Mouse (Mus musculus): ENCODE data around the gene Zbed6.
"Not testable (repeated sequence)": the region's sequence is repeated elsewhere in the genome, so short reads cannot be mapped to it uniquely, and the experiment has no call there.

The Zbed6 gene

DNA sequence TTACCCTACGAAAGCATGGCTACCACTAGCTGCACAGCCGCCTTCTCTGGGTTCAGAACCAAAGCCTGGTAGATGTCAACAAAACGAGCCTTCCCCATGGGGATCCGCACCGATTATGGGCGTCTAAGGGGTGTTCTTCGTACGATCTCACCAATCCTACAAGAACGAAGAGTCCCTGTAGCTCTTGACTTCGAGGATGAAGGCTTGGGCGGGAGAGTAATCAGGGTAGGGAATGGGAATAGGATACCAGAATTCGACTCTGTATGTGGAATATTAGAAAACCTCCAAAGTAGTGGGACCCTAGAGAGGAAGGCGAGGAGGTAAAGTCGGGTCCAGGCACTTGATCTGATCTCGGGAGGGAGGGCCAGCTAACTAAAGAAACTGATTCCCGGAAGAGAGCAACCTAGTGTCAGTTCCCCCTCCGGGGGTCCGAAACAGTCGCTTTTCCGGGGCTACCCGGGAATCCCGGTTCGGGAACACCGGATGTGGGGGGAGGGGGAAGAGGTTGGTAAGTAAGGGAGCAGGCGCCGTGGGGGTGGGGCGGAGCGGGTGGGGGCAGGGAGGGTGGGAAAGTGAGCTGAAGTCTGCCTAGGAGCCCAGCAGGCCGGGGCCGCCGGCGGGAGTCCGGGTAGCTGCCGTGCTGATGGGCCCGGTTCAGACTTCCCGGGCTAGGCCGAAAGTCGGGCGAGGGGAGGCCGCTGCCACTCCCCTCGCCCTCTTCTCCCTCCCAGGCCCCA lies at the start of gene Zbed6:
Gene Zbed6 (minus strand): TSS at position 420 of the 737 bp plus-strand sequence.
- DNase-seq: no peak

DNA sequence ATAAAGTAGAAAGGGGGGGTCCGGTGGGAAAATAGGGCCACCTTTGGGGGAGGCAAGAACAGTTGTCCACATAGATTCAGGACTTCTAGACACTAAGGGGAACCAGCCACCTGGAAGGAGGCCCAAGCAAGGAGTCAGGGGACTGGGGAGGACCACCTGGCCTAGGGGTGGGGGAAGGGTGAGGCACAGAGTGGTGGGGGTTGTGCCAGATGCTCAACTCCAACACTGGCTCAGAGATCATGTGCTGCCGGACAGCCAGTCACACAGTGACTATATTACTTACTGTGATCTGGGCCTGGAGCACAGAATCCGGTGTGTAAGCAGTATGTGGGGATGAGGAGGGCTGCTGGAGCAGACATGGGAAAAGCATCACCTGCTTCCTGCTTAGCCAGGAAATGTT lies 48.6 kb upstream of the Zbed6 start:
- no peak for DNase-seq

DNA sequence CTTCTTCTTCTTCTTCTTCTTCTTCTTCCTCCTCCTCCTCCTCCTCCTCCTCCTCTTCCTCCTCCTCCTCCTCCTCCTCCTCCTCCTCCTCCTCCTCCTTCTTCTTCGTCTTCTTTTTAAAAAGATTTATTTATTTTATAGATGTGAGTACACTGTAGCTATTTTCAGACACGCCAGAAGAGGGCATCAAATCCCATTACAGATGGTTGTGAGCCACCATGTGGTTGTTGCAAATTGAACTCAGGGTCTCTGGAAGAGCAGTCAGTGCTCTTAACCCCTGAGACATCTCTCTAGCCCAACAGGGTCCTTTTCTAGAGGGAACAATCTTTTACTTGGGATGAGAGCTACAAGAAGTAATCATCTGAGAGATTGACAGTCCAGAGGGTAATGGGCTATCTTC lies 41.1 kb upstream of the Zbed6 start:
- not testable (repeated sequence) for DNase-seq

DNA sequence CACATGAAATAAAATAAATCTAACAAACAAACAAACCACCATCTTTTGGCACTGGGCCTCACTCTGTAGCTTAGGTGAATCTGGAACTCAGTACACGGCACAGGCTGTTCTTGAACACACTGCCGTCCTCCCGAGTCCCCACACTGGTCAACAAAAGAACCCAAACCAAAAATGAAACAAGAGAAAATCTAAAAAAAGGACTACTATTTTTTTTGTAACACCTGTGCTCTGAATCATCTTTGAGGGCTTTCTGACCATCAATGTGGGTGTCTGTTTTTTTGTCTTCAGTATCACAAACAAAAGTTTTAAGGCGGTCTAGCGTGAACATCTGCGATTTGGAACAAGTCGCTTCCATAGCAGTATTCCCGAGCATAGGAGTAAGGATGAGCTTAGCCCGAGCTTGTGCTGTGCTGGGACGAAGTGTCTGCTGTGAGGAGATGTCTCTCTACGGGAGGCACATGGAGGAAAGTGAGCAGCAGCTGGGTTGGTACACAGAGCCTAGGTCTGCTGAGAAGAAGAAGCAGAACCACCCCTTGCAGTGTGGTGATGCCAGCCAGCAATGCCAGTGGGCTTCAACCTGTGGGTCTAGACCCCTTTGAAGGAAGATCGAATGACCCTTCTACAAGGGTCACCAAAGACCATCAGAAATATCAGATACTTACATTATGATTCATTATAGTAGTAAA lies 37.4 kb upstream of the Zbed6 start:
- DNase-seq: no peak

DNA sequence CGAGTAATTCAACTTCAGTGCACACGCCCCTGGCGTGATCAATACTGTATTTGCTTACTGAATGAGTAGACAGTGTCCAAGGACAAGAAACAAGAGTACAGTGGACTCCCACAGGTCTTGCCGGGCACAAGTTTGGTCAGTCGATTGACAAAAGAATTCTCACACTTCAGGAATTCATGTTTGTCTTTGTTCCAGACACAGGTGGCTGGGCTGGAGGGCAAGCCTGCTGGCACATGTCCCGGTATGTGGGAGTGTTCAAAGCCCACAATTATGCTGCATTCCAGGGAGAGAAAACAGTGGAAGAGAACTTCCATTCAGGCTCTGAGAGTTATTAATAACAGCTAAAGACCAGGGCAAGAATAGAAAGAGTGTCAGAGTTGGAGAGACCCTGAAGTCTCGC lies 35.2 kb upstream of the Zbed6 start:
- no peak for DNase-seq

DNA sequence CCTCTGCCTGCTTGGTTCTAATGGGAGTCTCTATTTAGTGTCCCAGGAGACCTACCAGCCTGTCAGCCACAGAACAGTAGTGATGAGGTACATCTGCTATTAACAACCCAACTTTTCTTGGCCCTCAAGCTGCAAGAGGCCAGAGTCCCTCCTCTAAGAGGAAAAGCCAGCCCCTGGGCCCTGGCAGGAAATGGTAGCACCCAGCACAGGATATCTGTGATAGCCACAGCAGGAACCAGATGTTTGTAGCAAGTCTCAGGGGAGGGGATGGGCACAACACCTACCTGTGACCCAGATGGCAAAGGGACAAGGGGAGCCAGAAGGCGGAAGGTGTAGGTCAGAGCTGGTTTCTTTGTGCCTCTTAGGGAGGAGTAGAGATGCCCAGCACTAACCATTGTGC lies 34.2 kb upstream of the Zbed6 start:
- no peak for DNase-seq

DNA sequence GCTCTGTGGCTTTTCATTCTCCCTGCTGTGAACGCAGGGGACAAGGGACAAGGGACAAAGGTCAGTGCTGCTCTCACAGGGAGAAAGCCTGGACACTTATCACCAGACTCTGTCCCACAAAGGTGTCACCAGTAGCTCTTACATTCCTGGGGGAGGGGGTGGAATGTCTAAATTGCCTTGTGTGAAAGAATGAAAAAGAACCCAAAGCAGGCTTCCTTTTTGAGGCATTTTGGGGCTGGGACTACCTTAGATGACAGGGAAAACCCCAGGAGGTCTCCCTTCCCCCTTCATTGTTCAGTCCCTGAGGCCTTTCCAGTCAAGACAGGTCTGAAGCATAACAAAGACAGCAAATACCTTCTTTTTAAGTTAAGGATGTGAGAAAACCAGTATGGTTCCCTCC lies 33.6 kb upstream of the Zbed6 start:
- no peak for DNase-seq

DNA sequence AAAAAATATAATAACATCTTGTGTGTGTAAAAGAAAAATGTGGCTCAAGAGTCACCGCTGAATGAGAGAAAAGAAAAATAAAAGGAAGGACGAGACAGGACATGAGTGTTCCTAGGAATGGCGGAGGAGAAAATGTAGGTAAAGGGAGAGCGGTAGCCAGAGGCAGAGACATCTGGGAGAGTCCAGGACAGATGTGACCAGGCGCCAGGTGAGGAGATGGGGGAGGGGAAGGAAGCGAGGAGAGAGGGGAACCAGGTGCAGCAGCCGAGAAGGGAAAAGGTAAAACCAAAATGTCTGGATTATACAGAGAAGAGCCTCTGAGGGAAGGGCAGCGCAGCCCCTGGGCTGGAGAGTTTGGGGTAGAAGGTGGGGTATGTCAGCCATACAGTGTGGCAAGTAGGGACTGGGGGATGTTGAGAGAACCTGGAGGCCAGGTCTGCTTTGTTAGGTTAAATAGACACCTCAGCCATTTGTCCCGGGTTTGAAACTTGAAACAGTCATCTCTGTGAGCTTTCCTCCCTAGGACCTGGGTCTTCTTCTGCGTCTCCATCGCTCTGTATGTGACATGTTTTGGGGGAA lies 32.9 kb upstream of the Zbed6 start:
- DNase-seq: no peak

DNA sequence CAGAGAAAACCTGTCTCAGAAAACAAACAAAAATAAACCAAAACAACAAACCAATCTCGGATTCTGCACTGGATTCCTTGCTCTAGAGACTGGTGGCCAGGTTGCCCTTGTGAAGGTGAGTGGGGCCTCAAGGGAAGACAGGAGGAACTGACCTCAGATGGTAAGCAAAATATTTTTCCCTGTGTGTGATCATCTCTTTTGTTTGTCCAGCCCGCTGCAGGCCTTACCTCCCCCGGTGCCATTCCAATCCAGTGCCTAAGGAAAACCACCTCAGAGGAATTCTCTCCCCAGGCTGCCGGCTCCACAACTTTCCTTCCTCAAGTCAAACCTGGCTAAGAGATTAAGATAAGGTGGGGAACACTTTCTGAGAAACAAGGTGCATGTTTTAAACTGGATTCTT lies 31.5 kb upstream of the Zbed6 start:
- no peak for DNase-seq

DNA sequence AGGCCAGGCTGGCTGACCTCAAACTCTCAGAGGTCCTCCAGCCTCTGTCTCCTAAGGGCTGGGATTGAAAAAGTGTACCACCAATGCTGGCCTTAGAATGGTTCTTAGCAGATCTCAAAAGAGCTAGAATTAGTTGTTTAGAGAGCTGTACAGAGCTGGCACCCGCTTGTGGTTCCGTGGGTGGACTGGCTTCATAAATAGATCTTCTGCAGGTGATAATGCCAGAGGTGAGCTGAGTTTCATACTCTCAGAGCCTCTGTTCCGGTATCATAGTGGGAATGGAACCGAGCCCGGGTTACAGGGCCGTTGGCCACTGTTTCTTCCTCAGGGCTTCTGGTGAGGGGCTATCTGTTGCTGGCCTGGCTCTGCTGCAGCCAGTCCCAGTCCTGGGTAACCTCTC lies 30.4 kb upstream of the Zbed6 start:
- DNase-seq: no peak

DNA sequence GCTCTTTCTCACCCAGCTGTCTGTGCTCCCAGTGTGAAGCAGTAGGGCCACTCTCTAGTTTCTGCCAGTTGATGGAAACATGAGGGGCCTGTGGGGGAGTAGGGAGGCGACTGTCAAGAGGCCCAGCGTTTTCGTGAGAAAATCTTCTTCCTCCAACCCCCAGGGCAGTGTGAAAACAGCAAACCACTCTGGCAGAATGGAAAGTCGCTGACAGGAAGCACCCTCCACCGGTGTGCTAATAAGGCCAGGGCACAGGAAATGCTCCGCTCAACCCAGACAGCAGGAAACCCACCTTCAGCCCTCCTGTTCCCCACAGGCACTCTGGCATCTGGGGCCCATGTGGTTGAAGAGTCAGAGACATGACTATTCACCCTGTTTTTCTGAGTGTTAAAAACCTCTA lies 29.2 kb upstream of the Zbed6 start, which contains the start of gene Lax1:
Gene Lax1 (minus strand): TSS at position 212 of the 400 bp plus-strand sequence.
- no peak for DNase-seq

DNA sequence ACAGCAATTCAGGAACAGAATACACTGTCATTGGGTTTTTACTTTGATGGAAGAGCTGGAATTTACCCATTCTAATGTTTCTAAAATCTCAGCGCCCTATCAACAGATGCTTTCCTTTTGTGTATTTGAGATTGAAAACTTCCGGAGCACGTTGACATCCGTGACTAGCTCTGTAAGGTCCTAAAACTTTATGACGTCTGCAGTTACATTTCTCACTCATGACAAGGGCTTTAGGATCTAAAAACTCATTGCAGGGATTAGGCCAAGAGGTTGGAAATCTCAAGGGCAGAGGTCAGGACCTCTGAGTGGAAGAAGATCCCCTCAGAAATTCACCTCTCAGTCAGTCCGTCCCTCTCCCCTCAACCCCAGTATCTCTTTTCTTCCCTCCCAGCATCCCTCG lies 27.6 kb upstream of the Zbed6 start:
- DNase-seq: no peak

DNA sequence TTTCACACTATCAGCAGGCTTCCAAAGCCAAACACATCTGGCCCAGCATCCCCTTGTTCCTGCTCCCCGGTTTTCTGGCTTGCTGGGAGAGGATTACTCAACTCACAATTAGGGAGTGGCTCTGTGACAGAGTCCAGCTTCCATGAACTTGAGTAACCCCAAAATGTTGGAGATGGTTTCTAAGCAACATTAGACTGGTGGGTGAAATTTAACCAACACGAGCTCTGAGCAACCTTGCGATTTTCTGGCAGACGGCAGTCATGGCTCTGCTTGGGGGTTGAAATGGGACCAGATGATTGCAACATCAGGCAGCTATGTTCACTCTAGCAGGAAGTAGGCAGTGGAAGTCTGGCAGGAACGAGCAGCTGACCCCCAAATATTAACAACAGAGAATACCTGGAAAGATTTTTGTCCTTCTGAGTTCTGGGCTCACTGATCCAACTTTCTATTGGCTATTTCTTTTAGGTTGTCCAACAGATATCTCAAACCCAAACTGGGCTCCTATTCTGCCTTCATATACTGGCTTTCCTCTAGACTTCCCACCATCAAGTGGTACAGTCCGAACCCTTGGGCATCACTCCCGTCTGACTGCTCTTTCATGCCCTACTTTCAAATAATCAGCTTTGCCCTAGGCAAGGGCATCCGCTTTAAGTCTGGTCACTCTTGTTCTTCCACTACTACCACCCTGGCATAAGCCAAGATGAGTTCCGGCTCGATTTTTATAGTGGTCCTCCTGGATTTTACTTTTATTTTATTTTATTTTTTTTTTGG lies 25.2 kb upstream of the Zbed6 start:
- DNase-seq: no peak

DNA sequence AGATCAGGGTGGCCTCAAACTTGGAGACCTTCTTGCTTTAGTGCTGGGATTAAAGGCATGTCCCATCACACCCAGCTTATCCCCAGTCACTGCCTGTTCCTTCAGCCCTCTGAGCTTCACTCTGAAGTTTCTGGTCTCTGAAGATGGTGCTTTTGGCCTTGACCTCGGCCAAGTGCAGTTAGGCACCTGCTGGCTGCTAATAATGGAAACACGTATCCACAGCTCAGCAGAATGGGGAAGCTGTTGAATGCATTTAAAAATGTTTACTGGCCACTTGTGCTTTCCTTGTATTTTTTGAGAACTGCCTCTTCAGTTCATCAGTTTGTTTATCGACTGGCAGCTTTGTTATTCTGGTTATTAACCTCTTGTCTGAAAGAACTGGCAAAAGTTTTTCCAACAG lies 11.1 kb upstream of the Zbed6 start:
- no peak for DNase-seq

DNA sequence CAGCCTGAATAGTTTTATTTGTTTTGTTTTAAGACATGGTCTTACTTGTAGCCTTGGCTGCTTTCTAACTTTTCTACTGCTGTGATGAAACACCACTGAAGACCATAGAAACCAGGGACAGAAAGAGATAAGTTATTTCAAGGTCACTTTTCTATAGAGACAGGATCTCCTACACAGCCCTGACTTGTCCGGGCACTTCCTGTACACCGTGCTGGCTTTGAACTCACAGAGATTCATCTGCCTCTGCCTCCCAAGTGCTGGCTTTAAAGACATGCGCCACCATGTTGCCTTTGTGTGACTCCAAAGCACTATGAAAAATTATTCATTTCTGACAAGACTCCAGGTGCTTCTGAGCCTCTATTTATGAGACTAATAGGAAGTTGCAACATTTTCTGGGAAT lies 10.6 kb upstream of the Zbed6 start:
- DNase-seq: no peak

DNA sequence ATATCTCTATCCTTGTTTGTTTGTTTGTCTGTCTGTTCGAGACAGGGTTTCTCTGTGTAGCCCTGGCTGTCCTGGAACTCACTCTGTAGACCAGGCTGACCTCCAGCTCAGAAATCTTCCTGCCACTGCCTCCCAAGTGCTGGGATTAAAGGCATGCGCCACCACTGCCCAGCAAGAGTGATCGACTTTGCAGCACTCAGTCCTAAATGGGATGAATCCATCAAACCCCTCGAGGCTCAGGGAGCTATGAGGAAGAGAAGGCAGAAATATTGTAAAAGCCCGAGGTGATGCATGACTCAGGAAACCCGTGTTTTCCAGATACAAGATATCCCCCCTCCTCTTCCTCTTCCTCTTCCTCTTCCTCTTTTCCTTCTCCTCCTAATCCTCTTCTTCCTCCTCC lies 10.1 kb upstream of the Zbed6 start:
- DNase-seq: no peak

DNA sequence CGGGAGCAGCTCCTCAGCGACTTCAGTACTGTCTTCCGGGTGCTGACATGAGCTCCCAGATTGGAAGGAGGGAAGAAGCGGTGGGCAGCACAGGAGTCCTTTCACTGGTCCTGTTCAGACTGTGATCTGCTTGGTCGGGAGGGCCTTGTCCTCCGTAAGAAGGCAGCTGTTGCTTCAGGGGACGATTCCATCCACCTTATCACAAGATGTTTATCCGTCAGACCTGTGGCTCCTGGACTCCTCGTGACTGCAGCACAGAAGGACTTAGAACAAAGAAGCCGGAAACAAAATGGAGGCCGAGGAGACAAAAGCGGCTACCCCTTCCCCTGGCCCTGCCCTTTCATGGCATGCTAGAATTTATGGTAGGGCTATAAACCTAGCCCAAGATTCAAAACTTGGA lies 9.5 kb upstream of the Zbed6 start:
- DNase-seq: no peak

DNA sequence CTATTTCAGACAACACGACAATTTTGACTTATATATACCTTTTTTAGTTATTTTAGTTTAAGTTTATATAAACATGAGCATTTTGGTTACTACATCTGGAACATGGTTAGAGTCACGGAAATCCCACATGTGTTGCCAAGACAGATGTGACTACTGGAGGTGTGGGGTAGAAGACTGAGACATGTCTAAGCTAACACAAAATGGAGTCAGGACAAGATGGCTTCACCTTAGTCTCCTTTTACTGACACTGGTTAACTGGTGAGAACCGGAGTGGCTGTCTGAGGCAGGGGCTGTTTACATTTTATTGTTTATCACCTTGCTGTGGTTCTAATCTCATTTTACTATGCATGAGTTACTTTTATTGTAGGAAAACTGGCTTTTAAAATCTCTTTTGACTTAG lies 7.9 kb upstream of the Zbed6 start:
- no peak for DNase-seq

DNA sequence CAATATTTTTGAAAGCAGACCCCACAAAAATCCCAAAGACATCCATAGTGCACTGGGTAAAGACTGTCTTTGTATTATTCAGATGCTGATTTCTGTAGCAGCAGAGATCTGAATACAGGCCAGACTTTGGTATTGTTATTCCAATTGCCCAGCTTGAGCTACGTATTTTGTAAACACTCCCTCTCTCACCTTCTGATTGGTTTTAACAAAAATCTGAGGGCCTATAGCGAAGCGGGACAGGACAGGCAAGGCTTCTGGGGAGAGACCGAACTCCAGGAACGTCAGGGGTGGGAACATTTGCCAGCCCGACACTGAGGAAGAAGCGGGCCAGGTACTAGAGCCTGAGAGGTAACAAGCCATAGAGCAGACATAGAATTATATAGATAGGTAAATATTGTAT lies 7.0 kb upstream of the Zbed6 start:
- no peak for DNase-seq

DNA sequence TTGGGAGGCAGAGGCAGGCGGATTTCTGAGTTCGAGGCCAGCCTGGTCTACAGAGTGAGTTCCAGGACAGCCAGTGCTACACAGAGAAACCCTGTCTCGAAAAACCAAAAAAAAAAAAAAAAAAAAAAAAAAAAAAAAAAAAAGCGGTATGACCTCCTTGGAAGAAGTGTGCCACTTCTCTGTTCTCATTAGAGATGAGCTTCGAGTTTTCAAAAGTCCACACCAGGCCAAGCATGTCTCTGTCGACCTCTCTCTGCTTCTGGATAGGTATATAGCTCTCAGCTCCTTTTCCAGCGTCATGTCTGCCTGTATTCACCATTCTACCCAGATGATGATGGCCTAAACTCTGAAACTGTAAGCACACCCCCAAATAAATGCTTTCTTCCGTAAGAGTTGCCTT lies 5.0 kb upstream of the Zbed6 start:
- not testable (repeated sequence) for DNase-seq

DNA sequence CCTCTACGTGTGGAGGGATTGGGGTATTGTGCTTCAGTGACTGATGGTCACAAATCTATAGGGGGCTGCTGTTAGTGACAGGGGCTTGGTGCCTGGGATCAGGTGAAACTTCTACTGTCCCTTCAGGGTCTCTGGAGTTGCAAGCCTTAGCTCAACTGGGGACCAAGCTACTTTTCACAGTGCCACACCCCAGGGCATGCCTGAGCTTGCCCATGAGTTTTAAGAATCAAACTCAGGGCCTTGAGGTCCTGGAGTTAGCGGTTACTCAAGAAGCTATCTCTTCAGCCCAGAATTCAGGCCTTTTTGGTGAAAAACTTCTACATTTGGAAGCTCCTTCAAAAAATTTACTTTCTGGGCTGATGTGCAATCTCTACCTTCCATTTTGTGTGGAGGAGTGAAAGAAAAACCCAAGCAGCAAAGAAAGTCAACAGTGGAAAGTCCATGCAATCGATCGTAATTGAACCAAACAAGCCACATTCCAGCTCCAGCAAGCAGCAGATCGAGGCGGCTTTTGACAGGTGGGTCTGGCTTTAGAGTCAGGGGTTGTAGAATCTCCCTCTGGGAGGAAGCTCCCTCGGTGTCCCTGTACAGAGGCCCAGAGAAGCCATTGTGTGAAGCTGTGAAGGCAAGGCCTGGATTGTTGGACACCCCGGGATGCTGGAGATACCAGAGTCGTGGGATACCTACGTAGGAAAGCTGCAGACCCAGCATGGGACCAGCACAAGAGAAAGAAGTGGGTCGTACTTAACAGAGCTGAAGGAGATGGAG lies 3.7 kb upstream of the Zbed6 start:
- no peak for DNase-seq

DNA sequence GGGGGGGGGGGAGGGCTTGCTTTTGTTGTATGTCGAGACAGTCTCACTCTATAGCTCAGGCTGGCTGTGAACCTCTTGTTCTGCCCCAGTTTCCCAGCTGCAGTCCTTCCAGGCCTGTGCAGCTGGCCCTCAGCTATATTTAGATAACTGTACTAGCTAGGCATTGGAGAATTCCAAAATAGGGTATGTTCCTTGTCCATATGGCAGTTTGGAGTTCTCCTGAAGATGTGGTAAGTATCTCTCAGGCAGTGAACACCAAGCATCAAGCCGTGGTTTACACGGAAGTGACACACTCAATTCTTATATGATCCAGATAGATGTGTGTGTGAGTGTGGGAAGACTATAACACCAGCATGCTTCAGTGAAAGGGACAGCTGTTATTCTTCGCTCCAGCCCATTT lies 2.7 kb upstream of the Zbed6 start:
- DNase-seq: no peak

DNA sequence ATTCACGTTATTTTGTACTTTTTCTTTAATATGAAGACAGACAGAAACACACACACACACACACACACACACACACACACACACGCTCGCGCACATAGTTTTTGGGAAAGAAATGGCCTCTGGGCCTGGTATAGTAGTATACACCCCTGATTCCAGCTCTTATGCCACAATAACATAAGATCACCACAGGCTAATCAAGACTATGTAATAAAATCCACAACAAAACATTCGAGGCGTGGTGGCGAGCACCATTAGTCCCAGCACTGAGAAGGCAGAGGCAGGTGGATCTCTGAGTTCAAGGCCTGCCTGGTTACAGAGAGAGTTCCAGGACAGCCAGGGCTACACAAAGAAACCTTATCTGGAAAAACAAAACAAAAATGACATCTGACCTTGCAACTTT lies 2.3 kb upstream of the Zbed6 start:
- DNase-seq: no peak
